Mouse (Mus musculus): ENCODE results near the gene Akr1b8. TPM values are rescaled to one million over a fixed set of nuclear protein-coding genes. Genes with fewer than 3 reads are reported as not detected.

The Akr1b8 gene
- polyA plus RNA-seq (2017; shearing (Covaris generic)), result 1.7 TPM

GRCm38 (mm10) chr6:34353658-34354353, at the start of gene Akr1b8:
Akr1b8 (plus strand) TSS chr6:34354119.

GRCm38 (mm10) chr6:34316854-34317771, 36.8 kb upstream of the Akr1b8 start, which contains the start of gene Akr1b3:
Akr1b3 (minus strand) TSS chr6:34317478.

GRCm38 (mm10) chr6:34384110-34384661, 30.3 kb downstream of the Akr1b8 start, which contains the start of gene Akr1b10:
Akr1b10 (plus strand) TSS chr6:34384218.

GRCm38 (mm10) chr6:34412023-34412422, 58.1 kb downstream of the Akr1b8 start, which contains the start of gene Akr1b7:
Akr1b7 (plus strand) TSS chr6:34412334.

Other genes starting within 250 kb of the Akr1b8 start
- 23.3 TPM for gene Slc35b4, start 177.0 kb upstream of the Akr1b8 start, polyA plus RNA-seq (2017; shearing (Covaris generic))
- 304 TPM for gene Akr1b3, start 36.6 kb upstream of the Akr1b8 start, polyA plus RNA-seq (2017; shearing (Covaris generic))
- 37.0 TPM for gene Akr1b10, start 30.1 kb downstream of the Akr1b8 start, polyA plus RNA-seq (2017; shearing (Covaris generic))
- not detected for gene Akr1b7, start 58.2 kb downstream of the Akr1b8 start, polyA plus RNA-seq (2017; shearing (Covaris generic))
- gene Bpgm, start 122.1 kb downstream of the Akr1b8 start, polyA plus RNA-seq (2017; shearing (Covaris generic)), result 39.7 TPM
- 0.99 TPM for gene Cald1, start 244.4 kb downstream of the Akr1b8 start, polyA plus RNA-seq (2017; shearing (Covaris generic))

Data from effector memory CD4-positive, alpha-beta T cell, adult 7 months (primary cell).